Mouse (Mus musculus) G1E (cell line): ENCODE data around the gene Gfra1.

Source experiments
- CTCF ChIP-seq: IDR thresholded peaks from 2 replicates; pipeline ENCODE4 v1.5.1; 2012; ENCODE audit warnings: low read depth, low read length, inconsistent platforms, mixed read lengths
- GATA1 ChIP-seq: IDR thresholded peaks from 2 replicates; pipeline ENCODE4 v1.6.1; 2012; ENCODE audit warnings: borderline replicate concordance, low read length, inconsistent platforms, mixed read lengths

- no peak for TF ChIP-seq CTCF
- TF ChIP-seq GATA1 = no peak
Measured at GRCm38 (mm10) chr19:58250237-58250636, 205.5 kb downstream of the Gfra1 start.
